Mouse (Mus musculus) forebrain, embryonic 11.5 days (tissue): ENCODE results near the gene Rps16. TPM values are rescaled to one million over a fixed set of nuclear protein-coding genes. Genes with fewer than 3 reads are reported as not detected.

ENCODE experiments used
- ATAC-seq: fragments of 200-750 bp; cut with Nextera tagmentation; replicated peaks from 2 replicates; pipeline ENCODE4 v1.8.0; 2017; ENCODE audit warnings: moderate TSS enrichment; ENCODE audit not compliant: low FRiP score
- DNase-seq: peaks from one replicate; pipeline ENCODE4 v3.0.0-alpha.2; 2017; ENCODE audit warnings: low spot score
- H3K27ac ChIP-seq: fragments of 300-500 bp; sonication (generic); 2 replicates; pipeline ENCODE4 v1.5.1; 2014; ENCODE audit warnings: low read depth, low read length
- H3K27me3 ChIP-seq: fragments of 300-500 bp; sonication (generic); 2 replicates; pipeline ENCODE4 v1.6.1; 2014; ENCODE audit warnings: mild to moderate bottlenecking, low read length, mixed read lengths; ENCODE audit not compliant: control insufficient read depth, insufficient read depth
- H3K36me3 ChIP-seq: fragments of 300-500 bp; sonication (generic); 2 replicates; pipeline ENCODE4 v1.6.1; 2014; ENCODE audit warnings: mild to moderate bottlenecking, low read length, moderate library complexity, mixed read lengths; ENCODE audit not compliant: control insufficient read depth, insufficient read depth
- H3K4me1 ChIP-seq: fragments of 300-500 bp; sonication (generic); replicated peaks from 2 replicates; pipeline ENCODE4 v1.6.1; 2014; ENCODE audit warnings: low read length, mixed read lengths; ENCODE audit not compliant: control insufficient read depth, insufficient read depth
- H3K4me2 ChIP-seq: fragments of 300-500 bp; sonication (generic); 2 replicates; pipeline ENCODE4 v1.6.1; 2014; ENCODE audit warnings: low read depth, mild to moderate bottlenecking, low read length, moderate library complexity, mixed read lengths; ENCODE audit not compliant: severe bottlenecking
- H3K4me3 ChIP-seq: fragments of 300-500 bp; sonication (generic); 2 replicates; pipeline ENCODE4 v1.5.1; 2014; ENCODE audit warnings: low read depth, low read length
- H3K9ac ChIP-seq: fragments of 300-500 bp; sonication (generic); 2 replicates; pipeline ENCODE4 v1.6.1; 2014; ENCODE audit warnings: low read length
- H3K9me3 ChIP-seq: fragments of 300-500 bp; sonication (generic); 2 replicates; pipeline ENCODE4 v1.6.1; 2016; ENCODE audit warnings: low read length, mixed read lengths; ENCODE audit not compliant: control insufficient read depth
- WGBS: fragments of 180-500 bp; shearing (Covaris S2); extraction: QIAGEN DNeasy Blood & Tissue Kit; methylation state at CpG from one replicate; pipeline ENCODE4 v1.1.7; 2014; 5-methylcytosine and 5-hydroxymethylcytosine counted together
- polyA plus RNA-seq: library from polyadenylated mRNA; unstranded; fragments of >200 nt; fragmentation: Nextera tagmentation; extraction: Ambion mirVana; gene quantifications from 2 replicates; pipeline ENCODE4 v1.2.1, GENCODE M21; 2014

Rps16 gene
- polyA plus RNA-seq, 1 experiment from 2014 or later: 782 TPM

- 92% methylated on average over 3 of the region's 3 CpGs for WGBS
- Histone ChIP-seq H3K36me3 (peaks cover 43% of the 10 kb centered on the region), H3K4me1 (no peaks in the 10 kb centered on the region), H3K4me2 (no peak overlapping the region), H3K27ac (no peak overlapping the region), H3K9me3 (no peaks in the 10 kb centered on the region), H3K27me3 (no peaks in the 10 kb centered on the region), H3K4me3 (no peak overlapping the region), H3K9ac (no peak overlapping the region)
- ATAC-seq (no peak), DNase-seq (no peak)
Observed at GRCm38 (mm10) chr7:28318036-28318435, 32.4 kb upstream of the Rps16 start.

GRCm38 (mm10) chr7:28318714-28319113 lies 31.7 kb upstream of the Rps16 start:
- ATAC-seq: no peak
- Histone ChIP-seq H3K4me3 (no peak overlapping the region), H3K27ac (no peak overlapping the region), H3K4me2 (no peak overlapping the region), H3K9me3 (no peaks in the 10 kb centered on the region), H3K27me3 (no peaks in the 10 kb centered on the region), H3K9ac (no peak overlapping the region), H3K4me1 (no peaks in the 10 kb centered on the region), H3K36me3 (peaks cover 43% of the 10 kb centered on the region)
- WGBS: 95% methylated on average over 17 of the region's 17 CpGs
- no peak for DNase-seq

GRCm38 (mm10) chr7:28321974-28322720 lies 28.3 kb upstream of the Rps16 start:
- H3K4me2 ChIP-seq: no peak overlapping the region
- ATAC-seq (no peak), DNase-seq (no peak)
- no peak overlapping the region for H3K9ac ChIP-seq
- whole genome bisulfite sequencing: 94% methylated on average over 15 of the region's 15 CpGs
- no peaks in the 10 kb centered on the region for H3K4me1 ChIP-seq
- H3K27me3 ChIP-seq: no peaks in the 10 kb centered on the region
- peaks cover 31% of the 10 kb centered on the region for H3K36me3 ChIP-seq
- no peak overlapping the region for H3K4me3 ChIP-seq
- H3K9me3 ChIP-seq: no peaks in the 10 kb centered on the region
- H3K27ac ChIP-seq: no peak overlapping the region

GRCm38 (mm10) chr7:28325293-28325692 lies 25.2 kb upstream of the Rps16 start:
- H3K27ac ChIP-seq: no peak overlapping the region
- no peak overlapping the region for H3K9ac ChIP-seq
- H3K27me3 ChIP-seq: no peaks in the 10 kb centered on the region
- WGBS: 92% methylated on average over 8 of the region's 8 CpGs
- no peaks in the 10 kb centered on the region for H3K4me1 ChIP-seq
- H3K4me2 ChIP-seq: no peak overlapping the region
- no peak overlapping the region for H3K4me3 ChIP-seq
- peaks cover 19% of the 10 kb centered on the region for H3K36me3 ChIP-seq
- H3K9me3 ChIP-seq: no peaks in the 10 kb centered on the region
- no peak for ATAC-seq
- no peak for DNase-seq

DNA sequence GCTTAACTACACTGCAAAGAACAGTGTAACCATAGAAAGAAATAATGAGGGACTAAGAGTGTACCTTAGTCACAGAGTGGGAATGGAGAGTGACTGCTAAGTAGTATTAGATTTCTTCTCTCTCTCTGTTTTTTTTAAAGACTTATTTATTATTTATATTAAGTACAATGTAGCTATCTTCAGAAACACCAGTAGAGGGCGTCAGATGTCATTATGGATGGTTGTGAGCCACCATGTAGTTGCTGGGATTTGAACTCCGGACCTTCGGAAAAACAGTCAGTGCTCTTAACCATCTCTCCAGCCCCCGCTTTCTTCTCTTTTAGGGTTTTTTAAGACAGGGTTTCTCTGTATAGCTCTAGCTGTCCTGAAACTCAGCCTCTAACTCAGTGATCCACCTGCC lies 24.0 kb upstream of the Rps16 start:
- ATAC-seq (no peak), DNase-seq (no peak)
- H3K27me3 ChIP-seq: no peaks in the 10 kb centered on the region
- H3K36me3 ChIP-seq: peaks cover 18% of the 10 kb centered on the region
- H3K4me1 ChIP-seq: no peaks in the 10 kb centered on the region
- H3K9ac ChIP-seq: no peak overlapping the region
- no peaks in the 10 kb centered on the region for H3K9me3 ChIP-seq
- no peak overlapping the region for H3K4me3 ChIP-seq
- no peak overlapping the region for H3K27ac ChIP-seq
- WGBS: 83% methylated on average over 4 of the region's 4 CpGs
- no peak overlapping the region for H3K4me2 ChIP-seq

DNA sequence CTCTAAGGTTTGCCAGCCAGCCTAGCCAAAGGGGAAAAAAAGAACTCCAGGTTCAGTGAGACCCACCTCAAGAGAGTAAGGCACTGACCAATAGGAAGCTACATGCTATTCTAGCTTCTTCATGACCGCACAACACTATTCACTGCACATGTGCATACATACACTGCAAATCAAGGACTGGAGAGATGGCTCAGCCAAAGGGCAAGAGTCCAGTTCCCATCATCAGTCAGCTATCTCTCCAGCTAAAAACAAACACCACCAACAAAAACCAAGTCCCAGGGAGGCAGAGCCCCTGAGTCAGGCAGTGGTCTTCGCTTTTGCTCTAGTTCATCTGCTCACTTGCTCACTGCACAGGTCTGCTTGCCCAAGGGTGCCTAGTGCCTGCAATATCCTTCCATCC lies 22.2 kb upstream of the Rps16 start:
- Histone ChIP-seq H3K4me2 (no peak overlapping the region), H3K4me1 (no peaks in the 10 kb centered on the region), H3K9ac (no peak overlapping the region), H3K4me3 (no peak overlapping the region), H3K36me3 (peaks cover 9% of the 10 kb centered on the region; the same call in 1 of the 2 replicates), H3K27me3 (no peaks in the 10 kb centered on the region), H3K9me3 (no peaks in the 10 kb centered on the region), H3K27ac (no peak overlapping the region)
- DNase-seq (no peak), ATAC-seq (no peak)
- WGBS: 95% methylated on average over 2 of the region's 2 CpGs

DNA sequence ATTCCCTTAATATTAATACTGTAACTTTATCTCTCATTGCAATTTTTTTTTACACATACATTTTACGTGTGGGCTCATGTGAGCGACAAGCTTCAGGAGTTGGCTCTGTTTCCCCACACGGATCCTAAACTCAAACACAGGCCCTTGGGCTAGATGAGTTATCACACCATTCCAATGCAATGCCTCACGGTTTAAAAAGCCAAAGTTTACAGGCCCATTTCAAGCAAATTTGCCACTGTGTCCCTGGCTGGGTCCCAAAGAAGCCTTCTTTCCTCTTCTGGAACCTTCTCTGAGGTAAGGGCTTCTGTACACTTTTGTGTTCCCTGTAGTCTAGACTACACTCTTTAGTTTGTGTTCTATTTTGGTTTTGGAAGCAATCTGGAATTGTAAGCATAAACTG lies 15.9 kb upstream of the Rps16 start:
- 95% methylated on average over 4 of the region's 4 CpGs for WGBS
- no peaks in the 10 kb centered on the region for H3K9me3 ChIP-seq
- DNase-seq: no peak
- peaks cover 2% of the 10 kb centered on the region; the same call in 1 of the 2 replicates for H3K4me1 ChIP-seq
- H3K27ac ChIP-seq: no peak overlapping the region
- H3K4me2 ChIP-seq: no peak overlapping the region
- H3K4me3 ChIP-seq: no peak overlapping the region
- no peaks in the 10 kb centered on the region for H3K27me3 ChIP-seq
- no peaks in the 10 kb centered on the region; the same call in 1 of the 2 replicates for H3K36me3 ChIP-seq
- H3K9ac ChIP-seq: no peak overlapping the region
- no peak for ATAC-seq

GRCm38 (mm10) chr7:28335471-28335870 lies 15.0 kb upstream of the Rps16 start:
- 95% methylated on average over 2 of the region's 2 CpGs for WGBS
- no peak overlapping the region for H3K9ac ChIP-seq
- no peak overlapping the region for H3K4me2 ChIP-seq
- no peak overlapping the region for H3K27ac ChIP-seq
- H3K4me3 ChIP-seq: no peak overlapping the region
- DNase-seq: no peak
- H3K4me1 ChIP-seq: peaks cover 2% of the 10 kb centered on the region; the same call in 1 of the 2 replicates
- H3K9me3 ChIP-seq: no peaks in the 10 kb centered on the region
- H3K27me3 ChIP-seq: no peaks in the 10 kb centered on the region
- no peak for ATAC-seq
- H3K36me3 ChIP-seq: no peaks in the 10 kb centered on the region; the same call in 1 of the 2 replicates
